Mouse (Mus musculus): ENCODE measurements around the gene Lamp2.

DNA sequence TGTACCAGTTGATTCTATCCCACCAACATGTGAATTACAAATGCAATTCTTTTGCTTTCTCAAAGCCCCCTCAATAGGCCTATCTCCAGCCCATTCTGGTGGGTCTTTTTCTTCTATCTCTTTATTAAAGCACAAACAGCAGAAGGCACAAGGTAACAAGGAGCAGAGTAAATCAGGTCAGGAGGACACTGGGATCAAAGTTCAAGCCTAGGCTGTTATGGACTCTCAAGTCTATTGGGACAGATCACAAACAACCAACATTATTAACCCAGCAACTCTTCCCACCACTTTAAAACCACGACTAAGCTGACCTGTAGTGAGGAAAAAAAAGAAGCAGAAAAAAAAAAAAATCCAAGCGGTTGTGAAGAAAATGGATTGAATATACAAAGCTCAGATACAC lies 1.4 kb downstream of the Lamp2 start:
- TF ChIP-seq CTCF (IDR thresholded peaks at IDR 0.05; ENCODE audit: extremely low read depth, insufficient read depth, insufficient read length, insufficient replicate concordance) (no peak), POLR2A (IDR thresholded peaks at IDR 0.05; ENCODE audit: low read depth, low read length) (no peak)
